Mouse (Mus musculus): ENCODE measurements around the gene Olfr1151. TPM values are rescaled to one million over a fixed set of nuclear protein-coding genes. Genes with fewer than 3 reads are reported as not detected.

The Olfr1151 gene
- polyA plus RNA-seq, 1 experiment, result not detected

DNA sequence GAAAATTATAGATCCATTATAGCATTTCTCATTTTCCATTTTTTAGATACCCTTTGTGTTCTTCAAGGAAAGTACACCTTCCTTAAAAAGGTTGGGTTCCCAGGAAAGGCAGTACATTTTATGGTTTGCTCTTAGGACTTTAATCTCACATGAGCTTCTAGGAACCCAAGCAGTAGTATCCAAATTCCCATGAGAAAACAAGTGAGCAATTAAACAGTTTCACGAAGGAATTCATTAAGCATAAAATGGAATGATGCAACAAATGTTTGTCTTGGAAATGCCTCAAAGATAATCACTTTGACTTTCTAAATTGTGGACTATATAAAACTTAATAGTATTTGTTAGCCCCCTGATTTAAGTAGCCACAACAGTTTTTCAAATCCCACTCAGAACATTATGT lies 49.4 kb downstream of the Olfr1151 start, which contains the start of gene Olfr1154:
Gene Olfr1154 (minus strand): TSS at position 101 of the 400 bp plus-strand sequence.
- H3K27ac ChIP-seq (ENCODE audit: insufficient read depth, low read length), result no peak within 1 kb of the TSS
- H3K4me3 ChIP-seq (ENCODE audit: low read depth, low read length), result no peak within 1 kb of the TSS
- H3K9me3 ChIP-seq (replicated peaks; ENCODE audit: control insufficient read depth, insufficient read depth, low read length, poor library complexity, severe bottlenecking), result no peaks in the 10 kb centered on the region
- TF ChIP-seq CTCF (IDR thresholded peaks at IDR 0.05; ENCODE audit: low read depth, low read length) (no peak), EP300 (IDR thresholded peaks at IDR 0.05; ENCODE audit: insufficient read depth, low read depth, low read length) (no peak), POLR2A (IDR thresholded peaks at IDR 0.05; ENCODE audit: insufficient read depth, low read length) (no peak)
- no peaks in the 10 kb centered on the region for H3K36me3 ChIP-seq (ENCODE audit: control insufficient read depth, insufficient read depth, low read length, poor library complexity, severe bottlenecking)
- H3K27me3 ChIP-seq (ENCODE audit: control insufficient read depth, insufficient read depth, low read length, poor library complexity, severe bottlenecking), result no peaks in the 10 kb centered on the region
- no peak within 1 kb of the TSS for H3K9ac ChIP-seq (ENCODE audit: low read depth, poor library complexity, severe bottlenecking)
- H3K4me1 ChIP-seq (ENCODE audit: control insufficient read depth, insufficient read depth, low read length), result no peaks in the 10 kb centered on the region

Other genes starting within 250 kb of the Olfr1151 start
- not detected in 2 replicates for gene Olfr1130, start 249.7 kb upstream of the Olfr1151 start, polyA plus RNA-seq (2011; ENCODE audit: insufficient read depth, insufficient read length, low read depth, missing spikeins)
- gene Olfr1131, start 228.8 kb upstream of the Olfr1151 start, polyA plus RNA-seq (2011; ENCODE audit: insufficient read depth, insufficient read length, low read depth, missing spikeins), result not detected in 2 replicates
- not detected in 2 replicates for gene Olfr1132, start 218.3 kb upstream of the Olfr1151 start, polyA plus RNA-seq (2011; ENCODE audit: insufficient read depth, insufficient read length, low read depth, missing spikeins)
- gene Olfr1133, start 208.5 kb upstream of the Olfr1151 start, polyA plus RNA-seq (2011; ENCODE audit: insufficient read depth, insufficient read length, low read depth, missing spikeins), result not detected in 2 replicates
- not detected in 2 replicates for gene Olfr1134, start 197.4 kb upstream of the Olfr1151 start, polyA plus RNA-seq (2011; ENCODE audit: insufficient read depth, insufficient read length, low read depth, missing spikeins)
- not detected in 2 replicates for gene Olfr1135, start 182.2 kb upstream of the Olfr1151 start, polyA plus RNA-seq (2011; ENCODE audit: insufficient read depth, insufficient read length, low read depth, missing spikeins)
- not detected in 2 replicates for gene Olfr1136, start 161.9 kb upstream of the Olfr1151 start, polyA plus RNA-seq (2011; ENCODE audit: insufficient read depth, insufficient read length, low read depth, missing spikeins)
- not detected in 2 replicates for gene Olfr1137, start 142.7 kb upstream of the Olfr1151 start, polyA plus RNA-seq (2011; ENCODE audit: insufficient read depth, insufficient read length, low read depth, missing spikeins)
- gene Olfr1138, start 115.9 kb upstream of the Olfr1151 start, polyA plus RNA-seq (2011; ENCODE audit: insufficient read depth, insufficient read length, low read depth, missing spikeins), result not detected in 2 replicates
- not detected in 2 replicates for gene Olfr1140, start 112.1 kb upstream of the Olfr1151 start, polyA plus RNA-seq (2011; ENCODE audit: insufficient read depth, insufficient read length, low read depth, missing spikeins)
- not detected in 2 replicates for gene Olfr1141, start 101.9 kb upstream of the Olfr1151 start, polyA plus RNA-seq (2011; ENCODE audit: insufficient read depth, insufficient read length, low read depth, missing spikeins)
- not detected in 2 replicates for gene Olfr152, start 76.4 kb upstream of the Olfr1151 start, polyA plus RNA-seq (2011; ENCODE audit: insufficient read depth, insufficient read length, low read depth, missing spikeins)
- gene Olfr1143, start 55.3 kb upstream of the Olfr1151 start, polyA plus RNA-seq (2011; ENCODE audit: insufficient read depth, insufficient read length, low read depth, missing spikeins), result not detected in 2 replicates
- not detected in 2 replicates for gene Olfr1145, start 46.0 kb upstream of the Olfr1151 start, polyA plus RNA-seq (2011; ENCODE audit: insufficient read depth, insufficient read length, low read depth, missing spikeins)
- gene Olfr1148, start 25.3 kb upstream of the Olfr1151 start, polyA plus RNA-seq (2011; ENCODE audit: insufficient read depth, insufficient read length, low read depth, missing spikeins), result not detected in 2 replicates
- not detected in 2 replicates for gene Olfr1150-ps1, start 11.9 kb upstream of the Olfr1151 start, polyA plus RNA-seq (2011; ENCODE audit: insufficient read depth, insufficient read length, low read depth, missing spikeins)
- gene Olfr1152, start 10.6 kb downstream of the Olfr1151 start, polyA plus RNA-seq (2011; ENCODE audit: insufficient read depth, insufficient read length, low read depth, missing spikeins), result not detected in 2 replicates
- gene Olfr1153, start 39.1 kb downstream of the Olfr1151 start, polyA plus RNA-seq (2011; ENCODE audit: insufficient read depth, insufficient read length, low read depth, missing spikeins), result not detected in 2 replicates
- gene Olfr1154, start 49.3 kb downstream of the Olfr1151 start, polyA plus RNA-seq (2011; ENCODE audit: insufficient read depth, insufficient read length, low read depth, missing spikeins), result not detected in 2 replicates
- not detected in 2 replicates for gene Olfr1155, start 89.3 kb downstream of the Olfr1151 start, polyA plus RNA-seq (2011; ENCODE audit: insufficient read depth, insufficient read length, low read depth, missing spikeins)
- gene Olfr1156, start 97.2 kb downstream of the Olfr1151 start, polyA plus RNA-seq (2011; ENCODE audit: insufficient read depth, insufficient read length, low read depth, missing spikeins), result not detected in 2 replicates
- not detected in 2 replicates for gene Olfr1157, start 112.4 kb downstream of the Olfr1151 start, polyA plus RNA-seq (2011; ENCODE audit: insufficient read depth, insufficient read length, low read depth, missing spikeins)
- gene Olfr74, start 118.8 kb downstream of the Olfr1151 start, polyA plus RNA-seq (2011; ENCODE audit: insufficient read depth, insufficient read length, low read depth, missing spikeins), result not detected in 2 replicates
- gene Olfr1158, start 134.3 kb downstream of the Olfr1151 start, polyA plus RNA-seq (2011; ENCODE audit: insufficient read depth, insufficient read length, low read depth, missing spikeins), result not detected in 2 replicates
- not detected in 2 replicates for gene Olfr1160, start 152.4 kb downstream of the Olfr1151 start, polyA plus RNA-seq (2011; ENCODE audit: insufficient read depth, insufficient read length, low read depth, missing spikeins)
- gene Olfr1161, start 166.9 kb downstream of the Olfr1151 start, polyA plus RNA-seq (2011; ENCODE audit: insufficient read depth, insufficient read length, low read depth, missing spikeins), result not detected in 2 replicates
- gene Olfr73, start 181.8 kb downstream of the Olfr1151 start, polyA plus RNA-seq (2011; ENCODE audit: insufficient read depth, insufficient read length, low read depth, missing spikeins), result not detected in 2 replicates
- gene Olfr1162, start 195.3 kb downstream of the Olfr1151 start, polyA plus RNA-seq (2011; ENCODE audit: insufficient read depth, insufficient read length, low read depth, missing spikeins), result not detected in 2 replicates
- not detected in 2 replicates for gene Olfr1163, start 216.0 kb downstream of the Olfr1151 start, polyA plus RNA-seq (2011; ENCODE audit: insufficient read depth, insufficient read length, low read depth, missing spikeins)
- not detected in 2 replicates for gene Olfr1164, start 238.1 kb downstream of the Olfr1151 start, polyA plus RNA-seq (2011; ENCODE audit: insufficient read depth, insufficient read length, low read depth, missing spikeins)

Data from ES-Bruce4 (cell line).